Mouse (Mus musculus): ENCODE data around the gene Tbc1d19. TPM values are rescaled to one million over a fixed set of nuclear protein-coding genes. Genes with fewer than 3 reads are reported as not detected.

Gene Tbc1d19
- total and polyA plus RNA-seq, 2 experiments from 2014 or later = 44.0 to 50.6 TPM

- H3K27me3 ChIP-seq (ENCODE audit: insufficient read depth, low read length) = no peaks in the 10 kb centered on the region
- ATAC-seq (ENCODE audit: low FRiP score) = no peak
- no peak for TF ChIP-seq CTCF (IDR thresholded peaks at IDR 0.05)
- H3K4me2 ChIP-seq (ENCODE audit: low read depth, low read length, poor library complexity, severe bottlenecking) = no peak overlapping the region
- no peak overlapping the region for H3K4me3 ChIP-seq (ENCODE audit: low read depth, low read length)
- no peak overlapping the region for H3K9ac ChIP-seq (replicated peaks; ENCODE audit: low read length, poor library complexity, severe bottlenecking)
- 87% methylated on average over 8 of the region's 8 CpGs for WGBS
- H3K36me3 ChIP-seq (ENCODE audit: insufficient read depth, low read length) = no peaks in the 10 kb centered on the region
- H3K9me3 ChIP-seq (ENCODE audit: low read length) = no peaks in the 10 kb centered on the region
- H3K27ac ChIP-seq (ENCODE audit: low read depth, low read length) = no peak overlapping the region
- no peak for DNase-seq (ENCODE audit: low spot score)
- H3K4me1 ChIP-seq (ENCODE audit: insufficient read depth, low read length) = no peaks in the 10 kb centered on the region
These were observed 139.3 kb downstream of the Tbc1d19 start for GRCm38 (mm10) chr5:53948606-53949266.

- no peaks in the 10 kb centered on the region for H3K27me3 ChIP-seq (ENCODE audit: insufficient read depth, low read length)
- H3K4me3 ChIP-seq (ENCODE audit: low read depth, low read length) = no peak overlapping the region
- no peaks in the 10 kb centered on the region for H3K36me3 ChIP-seq (ENCODE audit: insufficient read depth, low read length)
- no peak overlapping the region for H3K4me2 ChIP-seq (ENCODE audit: low read depth, low read length, poor library complexity, severe bottlenecking)
- H3K9ac ChIP-seq (replicated peaks; ENCODE audit: low read length, poor library complexity, severe bottlenecking) = no peak overlapping the region
- no peaks in the 10 kb centered on the region for H3K4me1 ChIP-seq (ENCODE audit: insufficient read depth, low read length)
- DNase-seq (ENCODE audit: low spot score) (no peak), ATAC-seq (ENCODE audit: low FRiP score) (no peak)
- 63% methylated on average over 7 of the region's 7 CpGs for WGBS
- H3K27ac ChIP-seq (ENCODE audit: low read depth, low read length) = no peak overlapping the region
- no peak for TF ChIP-seq CTCF (IDR thresholded peaks at IDR 0.05)
- no peaks in the 10 kb centered on the region for H3K9me3 ChIP-seq (ENCODE audit: low read length)
These were observed 140.8 kb downstream of the Tbc1d19 start for GRCm38 (mm10) chr5:53950189-53950588.

- no peak for ATAC-seq (ENCODE audit: low FRiP score)
- H3K4me3 ChIP-seq (ENCODE audit: low read depth, low read length) = no peak overlapping the region
- no peak for DNase-seq (ENCODE audit: low spot score)
These were observed 143.8 kb downstream of the Tbc1d19 start for GRCm38 (mm10) chr5:53953216-53953615.

More at GRCm38 (mm10) chr5:53953216-53953615, 143.8 kb downstream of the Tbc1d19 start:
- H3K9ac ChIP-seq (replicated peaks; ENCODE audit: low read length, poor library complexity, severe bottlenecking) = no peak overlapping the region
- H3K4me2 ChIP-seq (ENCODE audit: low read depth, low read length, poor library complexity, severe bottlenecking) = no peak overlapping the region
- no peaks in the 10 kb centered on the region for H3K36me3 ChIP-seq (ENCODE audit: insufficient read depth, low read length)
- H3K27me3 ChIP-seq (ENCODE audit: insufficient read depth, low read length) = no peaks in the 10 kb centered on the region
- H3K4me1 ChIP-seq (ENCODE audit: insufficient read depth, low read length) = no peaks in the 10 kb centered on the region
- H3K27ac ChIP-seq (ENCODE audit: low read depth, low read length) = no peak overlapping the region
- H3K9me3 ChIP-seq (ENCODE audit: low read length) = no peaks in the 10 kb centered on the region
- no peak for TF ChIP-seq CTCF (IDR thresholded peaks at IDR 0.05)

Other genes starting within 250 kb of the Tbc1d19 start
- gene Cckar, start 101.9 kb upstream of the Tbc1d19 start, total RNA-seq (2014; rRNA removed) = 0.55 and 0.71 TPM in 2 replicates
- gene Cckar, start 101.9 kb upstream of the Tbc1d19 start, polyA plus RNA-seq (2015; fragmentation: Nextera tagmentation; extraction: Ambion mirVana) = 1.1 and 1.3 TPM in 2 replicates
- gene Stim2, start 188.9 kb downstream of the Tbc1d19 start, total RNA-seq (2014; rRNA removed) = 30.4 and 34.9 TPM in 2 replicates
- 29.2 and 29.8 TPM in 2 replicates for gene Stim2, start 188.9 kb downstream of the Tbc1d19 start, polyA plus RNA-seq (2015; fragmentation: Nextera tagmentation; extraction: Ambion mirVana)